19 mouse cellular contexts compared by ENCODE assay signal in the genomic region with DNA sequence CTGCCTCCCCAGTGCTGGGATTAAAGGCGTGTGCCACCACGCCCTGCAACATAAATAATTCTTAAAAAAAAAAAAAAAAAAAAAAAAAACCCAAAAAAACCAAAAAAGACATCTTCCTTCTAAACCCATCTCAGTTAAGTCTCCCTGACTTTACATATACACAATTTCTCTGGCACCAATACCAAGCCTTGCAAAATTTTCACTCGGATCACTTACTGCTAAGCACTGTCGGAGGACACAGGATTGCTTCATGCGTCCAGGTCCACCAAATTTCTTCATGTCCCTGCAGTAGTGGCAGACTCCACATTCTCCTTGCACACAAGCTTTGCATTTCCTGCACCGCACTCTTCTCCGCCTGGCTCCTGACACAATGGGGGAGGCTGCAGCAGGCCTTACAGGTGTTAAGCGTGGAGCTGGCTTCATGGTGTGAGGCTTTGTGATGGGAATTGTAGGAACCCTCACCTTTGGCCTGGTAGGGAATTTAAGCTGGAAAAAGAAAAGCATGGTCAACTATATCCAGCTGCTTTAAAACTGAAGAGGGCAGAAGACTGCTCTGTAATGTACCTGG.
"Had no signal": no experiment of that assay in that cellular context is flagged by ENCODE, and none has a peak within 500 bp of the region (broad histone marks: within the 10 kb centered on the region; RNA-seq: fewer than 3 reads in every experiment).

No protein-coding gene starts in this region.

- DNase-seq: kidney, adult 18-20 months; kidney, adult 9 months; kidney, postnatal 14 days; kidney, postnatal 4 days; layer of hippocampus, adult 9-11 months; liver; liver, embryonic 13.5 days; lung, adult 2 months; thymus, adult 18-20 months; thymus, postnatal 36 days had no signal

- H3K9me3 ChIP-seq: limb, embryonic 10.5 days; limb, embryonic 13.5 days; liver, embryonic 13.5 days; megakaryocyte, embryonic 14.5 days; midbrain, embryonic 10.5 days; midbrain, embryonic 13.5 days; neural tube, embryonic 13.5 days had no signal

- H3K27ac ChIP-seq: layer of hippocampus, adult 2 months; limb, embryonic 10.5 days; limb, embryonic 13.5 days; liver, embryonic 13.5 days; midbrain, embryonic 10.5 days; midbrain, embryonic 13.5 days; neural tube, embryonic 13.5 days had no signal

- H3K27me3 ChIP-seq: limb, embryonic 13.5 days; liver, embryonic 13.5 days; megakaryocyte, embryonic 14.5 days; midbrain, embryonic 13.5 days; neural tube, embryonic 13.5 days had no signal

- H3K4me2 ChIP-seq: limb, embryonic 13.5 days; liver, embryonic 13.5 days; midbrain, embryonic 13.5 days; neural tube, embryonic 13.5 days had no signal

- H3K4me3 ChIP-seq: layer of hippocampus, adult 2 months; limb, embryonic 10.5 days; limb, embryonic 13.5 days; liver, embryonic 13.5 days; megakaryocyte, embryonic 14.5 days; midbrain, embryonic 10.5 days; midbrain, embryonic 13.5 days; myocyte; neural tube, embryonic 13.5 days had no signal

- H3K9ac ChIP-seq: limb, embryonic 13.5 days; liver, embryonic 13.5 days; midbrain, embryonic 13.5 days; neural tube, embryonic 13.5 days had no signal

- ATAC-seq: midbrain, embryonic 13.5 days; midbrain, embryonic 16.5 days had no signal
